Mouse (Mus musculus) hindbrain, embryonic 11.5 days (tissue): ENCODE results near the gene Aldh3a2. TPM values are rescaled to one million over a fixed set of nuclear protein-coding genes. Genes with fewer than 3 reads are reported as not detected.
A peak's percentile ranks its signal among the peaks of the same experiment; 100 is the strongest.
"Not testable (repeated sequence)": the region's sequence is repeated elsewhere in the genome, so short reads cannot be mapped to it uniquely, and the experiment has no call there.

Experiments used
- ATAC-seq: fragments of 200-750 bp; cut with Nextera tagmentation; 2 replicates; pipeline ENCODE4 v1.8.0; 2017; ENCODE audit warnings: mild to moderate bottlenecking, moderate TSS enrichment, moderate library complexity; ENCODE audit not compliant: low FRiP score
- DNase-seq: peaks from one replicate; pipeline ENCODE4 v3.0.0-alpha.2; 2015; ENCODE audit warnings: low spot score
- H3K27ac ChIP-seq: fragments of 300-500 bp; sonication (generic); 2 replicates; pipeline ENCODE4 v1.5.1; 2014; ENCODE audit warnings: mild to moderate bottlenecking, low read depth, low read length
- H3K27me3 ChIP-seq: fragments of 300-500 bp; sonication (generic); 2 replicates; pipeline ENCODE4 v1.6.1; 2014; ENCODE audit warnings: mild to moderate bottlenecking, low read length, moderate library complexity, mixed read lengths; ENCODE audit not compliant: control insufficient read depth, insufficient read depth
- H3K36me3 ChIP-seq: fragments of 300-500 bp; sonication (generic); 2 replicates; pipeline ENCODE4 v1.6.1; 2014; ENCODE audit warnings: mild to moderate bottlenecking, low read length, moderate library complexity, mixed read lengths; ENCODE audit not compliant: control insufficient read depth, insufficient read depth
- H3K4me1 ChIP-seq: fragments of 300-500 bp; sonication (generic); replicated peaks from 2 replicates; pipeline ENCODE4 v1.6.1; 2014; ENCODE audit warnings: low read length, mixed read lengths; ENCODE audit not compliant: control insufficient read depth, insufficient read depth
- H3K4me2 ChIP-seq: fragments of 300-500 bp; sonication (generic); replicated peaks from 2 replicates; pipeline ENCODE4 v1.6.1; 2014; ENCODE audit warnings: mild to moderate bottlenecking, low read depth, low read length
- H3K4me3 ChIP-seq: fragments of 300-500 bp; sonication (generic); 2 replicates; pipeline ENCODE4 v1.5.1; 2014; ENCODE audit warnings: low read depth, low read length
- H3K9ac ChIP-seq: fragments of 300-500 bp; sonication (generic); 2 replicates; pipeline ENCODE4 v1.6.1; 2014; ENCODE audit warnings: low read depth, low read length
- H3K9me3 ChIP-seq: fragments of 300-500 bp; sonication (generic); 2 replicates; pipeline ENCODE4 v1.6.1; 2016; ENCODE audit warnings: low read length; ENCODE audit not compliant: control insufficient read depth
- WGBS: fragments of 180-500 bp; shearing (Covaris S2); extraction: QIAGEN DNeasy Blood & Tissue Kit; methylation state at CpG from one replicate; pipeline ENCODE4 v1.1.7; 2014; 5-methylcytosine and 5-hydroxymethylcytosine counted together
- polyA plus RNA-seq: library from polyadenylated mRNA; unstranded; fragments of >200 nt; fragmentation: Nextera tagmentation; extraction: Ambion mirVana; gene quantifications from 2 replicates; pipeline ENCODE4 v1.2.1, GENCODE M21; 2014

The Aldh3a2 gene
- polyA plus RNA-seq, 1 experiment from 2014 or later: 24.9 TPM

- H3K9ac ChIP-seq: no peak overlapping the region
- no peak overlapping the region for H3K4me3 ChIP-seq
- no peaks in the 10 kb centered on the region for H3K36me3 ChIP-seq
- no peaks in the 10 kb centered on the region for H3K4me1 ChIP-seq
- 79% methylated on average over 6 of the region's 6 CpGs for WGBS
- DNase-seq (no peak), ATAC-seq (no peak)
- no peak overlapping the region for H3K4me2 ChIP-seq
- no peak overlapping the region for H3K27ac ChIP-seq
- H3K9me3 ChIP-seq: no peaks in the 10 kb centered on the region
- H3K27me3 ChIP-seq: no peaks in the 10 kb centered on the region
Observed at GRCm38 (mm10) chr11:61202186-61202585, 65.1 kb downstream of the Aldh3a2 start.

- 74% methylated on average over 4 of the region's 4 CpGs for WGBS
- Histone ChIP-seq H3K27ac (no peak overlapping the region), H3K9me3 (no peaks in the 10 kb centered on the region), H3K9ac (no peak overlapping the region), H3K4me1 (no peaks in the 10 kb centered on the region), H3K4me2 (no peak overlapping the region), H3K4me3 (no peak overlapping the region), H3K27me3 (no peaks in the 10 kb centered on the region), H3K36me3 (no peaks in the 10 kb centered on the region)
- ATAC-seq: no peak
- DNase-seq: no peak
Observed at GRCm38 (mm10) chr11:61199620-61200362, 67.5 kb downstream of the Aldh3a2 start.

GRCm38 (mm10) chr11:61197935-61198334, 69.3 kb downstream of the Aldh3a2 start:
- H3K36me3 ChIP-seq: no peaks in the 10 kb centered on the region
- no peak overlapping the region for H3K4me3 ChIP-seq
- H3K9me3 ChIP-seq: no peaks in the 10 kb centered on the region
- H3K4me1 ChIP-seq: no peaks in the 10 kb centered on the region
- 0 out of 2 replicates have a peak, but pooled peaks cover 2% of the 10 kb centered on the region for H3K27me3 ChIP-seq
- no peak overlapping the region for H3K27ac ChIP-seq
- no peak overlapping the region for H3K9ac ChIP-seq
- no peak overlapping the region for H3K4me2 ChIP-seq
- DNase-seq: no peak
- no peak for ATAC-seq

- DNase-seq (no peak), ATAC-seq (no peak)
- WGBS: 85% methylated on average over 14 of the region's 14 CpGs
- H3K36me3 ChIP-seq: no peaks in the 10 kb centered on the region
- H3K9ac ChIP-seq: no peak overlapping the region
- H3K4me2 ChIP-seq: no peak overlapping the region
- no peak overlapping the region for H3K4me3 ChIP-seq
- H3K9me3 ChIP-seq: no peaks in the 10 kb centered on the region
- H3K27me3 ChIP-seq: 0 out of 2 replicates have a peak, but pooled peaks cover 2% of the 10 kb centered on the region
- no peak overlapping the region for H3K27ac ChIP-seq
- no peaks in the 10 kb centered on the region for H3K4me1 ChIP-seq
Observed at GRCm38 (mm10) chr11:61196616-61197353, 70.5 kb downstream of the Aldh3a2 start.

- Histone ChIP-seq H3K27ac (no peak overlapping the region), H3K9me3 (no peaks in the 10 kb centered on the region), H3K9ac (no peak overlapping the region), H3K36me3 (no peaks in the 10 kb centered on the region), H3K27me3 (0 out of 2 replicates have a peak, but pooled peaks cover 2% of the 10 kb centered on the region), H3K4me3 (no peak overlapping the region), H3K4me1 (no peaks in the 10 kb centered on the region), H3K4me2 (no peak overlapping the region)
- 14% methylated on average over 9 of the region's 9 CpGs for WGBS
- DNase-seq: peak; percentile 85
- no peak for ATAC-seq
Observed at GRCm38 (mm10) chr11:61193392-61193791, 73.9 kb downstream of the Aldh3a2 start.

GRCm38 (mm10) chr11:61192779-61193178, 74.5 kb downstream of the Aldh3a2 start:
- H3K4me1 ChIP-seq: no peaks in the 10 kb centered on the region
- H3K27ac ChIP-seq: no peak overlapping the region
- H3K27me3 ChIP-seq: 0 out of 2 replicates have a peak, but pooled peaks cover 2% of the 10 kb centered on the region
- no peaks in the 10 kb centered on the region for H3K36me3 ChIP-seq
- ATAC-seq (no peak), DNase-seq (no peak)
- 91% methylated on average over 2 of the region's 2 CpGs for WGBS
- no peak overlapping the region for H3K9ac ChIP-seq
- H3K4me2 ChIP-seq: no peak overlapping the region
- H3K9me3 ChIP-seq: no peaks in the 10 kb centered on the region
- no peak overlapping the region for H3K4me3 ChIP-seq

DNA sequence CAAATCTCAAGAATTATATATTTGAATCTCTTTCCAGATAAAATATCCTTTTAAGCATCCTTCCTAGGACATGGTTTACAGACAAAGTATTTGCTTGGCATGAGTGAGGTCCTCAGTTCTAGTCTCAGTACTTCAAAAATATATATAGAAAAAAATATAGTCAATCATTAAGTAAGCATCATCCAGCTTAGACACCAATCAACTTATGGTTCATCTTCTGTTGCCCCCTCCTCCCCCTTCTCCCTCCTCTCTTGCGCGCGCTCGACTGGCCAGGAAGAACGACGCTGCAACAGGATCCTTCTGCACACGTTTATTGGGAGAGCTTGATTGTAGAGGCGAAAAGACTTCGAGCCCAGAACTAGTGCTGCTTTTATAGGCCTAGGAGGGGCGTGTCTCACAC, 75.1 kb downstream of the Aldh3a2 start:
- 85% methylated on average over 7 of the region's 10 CpGs for WGBS
- H3K36me3 ChIP-seq, H3K4me1 ChIP-seq, ATAC-seq, H3K9ac ChIP-seq, DNase-seq, H3K27ac ChIP-seq, H3K27me3 ChIP-seq, H3K4me2 ChIP-seq, H3K9me3 ChIP-seq, H3K4me3 ChIP-seq: not testable (repeated sequence)

GRCm38 (mm10) chr11:61190776-61191175, 76.5 kb downstream of the Aldh3a2 start:
- no peaks in the 10 kb centered on the region for H3K36me3 ChIP-seq
- H3K9me3 ChIP-seq: no peaks in the 10 kb centered on the region
- no peak for ATAC-seq
- no peak overlapping the region for H3K27ac ChIP-seq
- DNase-seq: no peak
- no peak overlapping the region for H3K4me3 ChIP-seq
- H3K4me2 ChIP-seq: no peak overlapping the region
- H3K4me1 ChIP-seq: no peaks in the 10 kb centered on the region
- 77% methylated on average over 2 of the region's 2 CpGs for WGBS
- no peak overlapping the region for H3K9ac ChIP-seq
- 0 out of 2 replicates have a peak, but pooled peaks cover 2% of the 10 kb centered on the region for H3K27me3 ChIP-seq

- Histone ChIP-seq H3K27me3 (no peaks in the 10 kb centered on the region), H3K36me3 (no peaks in the 10 kb centered on the region), H3K4me3 (no peak overlapping the region), H3K4me1 (no peaks in the 10 kb centered on the region), H3K9ac (no peak overlapping the region), H3K4me2 (no peak overlapping the region), H3K27ac (no peak overlapping the region), H3K9me3 (no peaks in the 10 kb centered on the region)
- DNase-seq: no peak
- 68% methylated on average over 1 of the region's 1 CpGs for WGBS
- ATAC-seq: no peak
Observed at GRCm38 (mm10) chr11:61183820-61184219, 83.4 kb downstream of the Aldh3a2 start.
